Mouse (Mus musculus) neural tube, embryonic 11.5 days (tissue): ENCODE results near the gene Rnf216. TPM values are rescaled to one million over a fixed set of nuclear protein-coding genes. Genes with fewer than 3 reads are reported as not detected.

ENCODE experiments used
- ATAC-seq: fragments of 200-750 bp; cut with Nextera tagmentation; 2 replicates; pipeline ENCODE4 v1.8.0; 2017; ENCODE audit warnings: moderate number of reproducible peaks, mild to moderate bottlenecking, moderate TSS enrichment, moderate library complexity; ENCODE audit not compliant: insufficient read depth, low FRiP score, low TSS enrichment
- DNase-seq: peaks from one replicate; pipeline ENCODE4 v3.0.0-alpha.2; 2015; ENCODE audit warnings: low spot score
- H3K27ac ChIP-seq: fragments of 300-500 bp; sonication (generic); 2 replicates; pipeline ENCODE4 v1.5.1; 2014; ENCODE audit warnings: low read depth, mild to moderate bottlenecking, low read length
- H3K27me3 ChIP-seq: fragments of 300-500 bp; sonication (generic); 2 replicates; pipeline ENCODE4 v1.6.1; 2014; ENCODE audit warnings: mild to moderate bottlenecking, low read length, mixed read lengths; ENCODE audit not compliant: control insufficient read depth, insufficient read depth
- H3K36me3 ChIP-seq: fragments of 300-500 bp; sonication (generic); 2 replicates; pipeline ENCODE4 v1.6.1; 2014; ENCODE audit warnings: mild to moderate bottlenecking, low read length, moderate library complexity, mixed read lengths; ENCODE audit not compliant: control insufficient read depth, insufficient read depth
- H3K4me1 ChIP-seq: fragments of 300-500 bp; sonication (generic); 2 replicates; pipeline ENCODE4 v1.6.1; 2014; ENCODE audit warnings: low read length, mixed read lengths; ENCODE audit not compliant: control insufficient read depth, insufficient read depth
- H3K4me2 ChIP-seq: fragments of 300-500 bp; sonication (generic); 2 replicates; pipeline ENCODE4 v1.6.1; 2014; ENCODE audit warnings: low read depth, mild to moderate bottlenecking, moderate library complexity
- H3K4me3 ChIP-seq: fragments of 300-500 bp; sonication (generic); 2 replicates; pipeline ENCODE4 v1.5.1; 2014; ENCODE audit warnings: low read depth, low read length
- H3K9ac ChIP-seq: fragments of 300-500 bp; sonication (generic); 2 replicates; pipeline ENCODE4 v1.6.1; 2014; ENCODE audit warnings: mild to moderate bottlenecking, low read length
- H3K9me3 ChIP-seq: fragments of 300-500 bp; sonication (generic); 2 replicates; pipeline ENCODE4 v1.6.1; 2016; ENCODE audit warnings: low read length; ENCODE audit not compliant: control insufficient read depth
- WGBS: fragments of 180-500 bp; shearing (Covaris S2); extraction: QIAGEN DNeasy Blood & Tissue Kit; methylation state at CpG from one replicate; pipeline ENCODE4 v1.1.7; 2014; 5-methylcytosine and 5-hydroxymethylcytosine counted together
- polyA plus RNA-seq: library from polyadenylated mRNA; unstranded; fragments of >200 nt; fragmentation: Nextera tagmentation; extraction: Ambion mirVana; gene quantifications from 2 replicates; pipeline ENCODE4 v1.2.1, GENCODE M21; 2014

Rnf216 gene
- 30.6 and 31.5 TPM in 2 replicates for polyA plus RNA-seq

DNA sequence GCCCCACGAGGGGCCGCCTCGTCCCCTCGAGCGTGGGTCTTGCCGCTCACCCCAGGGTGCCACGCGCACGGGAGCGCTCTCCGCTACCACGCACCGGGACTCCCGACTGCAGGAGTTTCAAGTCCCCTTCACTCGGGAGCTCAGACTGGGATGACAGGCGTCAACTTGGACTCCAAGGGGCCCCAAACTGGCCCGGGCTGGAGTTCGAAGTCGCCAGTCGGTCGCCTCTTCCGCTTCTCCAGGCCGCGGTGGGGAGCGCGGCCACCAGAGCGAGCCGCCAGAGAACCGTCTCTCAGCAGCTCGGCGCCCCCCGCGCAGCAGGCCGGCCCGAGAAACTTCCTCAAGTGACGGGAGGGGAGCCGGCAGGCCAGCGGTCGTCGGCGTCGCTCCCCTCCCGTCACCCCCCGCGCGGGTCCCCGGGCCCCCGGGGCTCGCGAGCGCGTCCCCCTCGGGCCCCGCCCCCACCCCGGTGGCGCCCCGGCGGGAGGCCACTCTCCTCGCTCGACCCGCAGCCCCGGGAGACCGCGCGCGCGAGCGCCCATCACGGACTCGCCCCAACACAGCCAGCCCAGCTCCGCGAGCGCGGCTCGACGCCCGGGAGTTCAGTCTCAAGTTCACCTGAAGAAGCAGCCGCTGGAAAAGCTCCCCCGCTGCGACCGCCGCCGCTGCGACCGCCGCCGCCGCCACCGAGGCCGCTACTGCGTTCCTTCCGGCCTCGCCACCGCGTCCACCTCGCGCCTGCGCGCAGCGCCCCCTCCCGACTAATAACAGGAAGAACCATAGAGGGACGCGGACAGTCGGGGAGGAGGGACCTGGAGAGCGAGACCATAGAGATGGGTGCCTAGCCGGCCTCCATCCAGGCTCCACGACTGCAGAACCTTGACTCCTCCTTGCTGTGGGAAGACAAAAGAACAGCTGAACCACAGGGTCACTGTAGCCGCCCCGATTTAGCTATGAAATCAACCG, at the start of gene Rnf216:
Rnf216 (minus strand) TSS at position 714 of the 966 bp plus-strand sequence.
- peak within 1 kb of the TSS; percentile 56 for H3K4me2 ChIP-seq
- peak; percentile 94 for ATAC-seq
- peak within 1 kb of the TSS; percentile 82 for H3K9ac ChIP-seq
- no peaks in the 10 kb centered on the region for H3K27me3 ChIP-seq
- no peaks in the 10 kb centered on the region for H3K4me1 ChIP-seq
- H3K9me3 ChIP-seq = no peaks in the 10 kb centered on the region
- H3K4me3 ChIP-seq = peak within 1 kb of the TSS; percentile 82
- no peaks in the 10 kb centered on the region for H3K36me3 ChIP-seq
- peak; percentile 94 for DNase-seq
- H3K27ac ChIP-seq = peak within 1 kb of the TSS; percentile 86
- WGBS = 1% methylated on average over 98 of the region's 110 CpGs

DNA sequence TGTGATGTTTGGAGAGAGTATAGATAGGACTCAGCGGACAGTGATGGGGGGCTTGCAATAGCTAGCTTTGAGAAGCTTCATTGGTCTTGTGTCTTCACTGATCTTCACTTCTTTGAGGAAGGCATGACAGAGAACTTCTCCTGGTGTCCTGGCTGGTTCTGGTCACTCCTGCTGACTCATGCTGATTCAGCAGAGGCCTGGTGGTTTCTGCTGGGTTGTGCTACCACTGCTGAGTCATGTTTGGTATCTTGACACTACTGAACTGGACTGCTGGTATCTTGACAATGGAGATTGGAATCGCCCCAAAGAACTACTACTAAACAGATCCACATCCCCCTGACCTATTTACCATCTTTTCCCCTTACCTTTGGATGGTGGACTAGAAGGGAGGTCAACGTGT, 42.7 kb upstream of the Rnf216 start:
- H3K27ac ChIP-seq = no peak overlapping the region
- ATAC-seq = no peak
- peaks cover 24% of the 10 kb centered on the region for H3K27me3 ChIP-seq
- no peak for DNase-seq
- no peaks in the 10 kb centered on the region for H3K4me1 ChIP-seq
- H3K4me2 ChIP-seq = no peak overlapping the region
- 89% methylated on average over 3 of the region's 3 CpGs for WGBS
- H3K36me3 ChIP-seq = no peaks in the 10 kb centered on the region
- no peak overlapping the region for H3K9ac ChIP-seq
- H3K9me3 ChIP-seq = no peaks in the 10 kb centered on the region
- H3K4me3 ChIP-seq = no peak overlapping the region

DNA sequence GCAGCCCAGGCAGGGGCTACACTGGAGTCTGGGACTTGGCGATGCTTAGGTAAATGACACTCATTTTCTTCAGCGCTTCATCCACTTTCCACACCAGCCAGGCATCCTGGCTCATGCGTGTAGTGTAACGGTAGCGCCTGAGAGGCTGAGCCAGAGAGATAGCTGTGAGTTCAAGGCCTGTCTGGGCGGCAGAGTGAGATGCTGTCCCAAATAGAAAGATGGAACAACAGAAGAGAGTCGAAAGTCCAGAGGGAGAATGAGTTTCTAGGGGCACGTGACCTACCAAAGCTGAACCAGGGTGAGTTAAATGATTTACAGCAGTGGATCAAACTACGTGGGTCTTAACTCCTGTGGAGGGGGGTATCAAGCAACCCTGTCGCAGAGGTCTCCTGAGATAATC, 41.0 kb upstream of the Rnf216 start:
- Histone ChIP-seq H3K9me3 (no peaks in the 10 kb centered on the region), H3K9ac (no peak overlapping the region), H3K4me3 (no peak overlapping the region), H3K4me2 (no peak overlapping the region), H3K4me1 (no peaks in the 10 kb centered on the region), H3K27ac (no peak overlapping the region), H3K27me3 (peaks cover 20% of the 10 kb centered on the region), H3K36me3 (no peaks in the 10 kb centered on the region)
- no peak for DNase-seq
- WGBS = 89% methylated on average over 10 of the region's 10 CpGs
- ATAC-seq = no peak

DNA sequence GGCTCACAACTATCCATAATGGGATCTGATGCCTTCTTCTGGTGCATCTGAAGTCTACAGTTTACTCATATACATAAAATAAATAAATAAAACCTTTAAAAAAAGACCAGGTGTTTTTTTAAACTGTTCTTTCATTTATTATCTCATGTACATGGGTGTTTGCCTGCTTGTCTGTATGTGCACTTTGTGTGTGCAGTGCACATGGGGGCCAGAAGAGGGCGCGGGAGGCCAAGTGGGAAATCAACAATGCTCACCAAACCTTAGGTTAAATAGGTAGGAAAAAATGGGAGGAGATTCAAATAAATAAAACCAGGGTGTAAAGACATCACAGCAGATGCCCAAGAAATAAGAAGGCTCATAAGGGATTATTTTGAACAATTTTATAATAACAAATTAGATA, 37.2 kb upstream of the Rnf216 start:
- 89% methylated on average over 2 of the region's 2 CpGs for WGBS
- H3K4me1 ChIP-seq = no peaks in the 10 kb centered on the region
- no peak for DNase-seq
- no peaks in the 10 kb centered on the region for H3K9me3 ChIP-seq
- H3K36me3 ChIP-seq = no peaks in the 10 kb centered on the region
- no peak overlapping the region for H3K4me2 ChIP-seq
- H3K27me3 ChIP-seq = no peaks in the 10 kb centered on the region
- ATAC-seq = no peak
- H3K4me3 ChIP-seq = no peak overlapping the region
- H3K27ac ChIP-seq = no peak overlapping the region
- no peak overlapping the region for H3K9ac ChIP-seq

DNA sequence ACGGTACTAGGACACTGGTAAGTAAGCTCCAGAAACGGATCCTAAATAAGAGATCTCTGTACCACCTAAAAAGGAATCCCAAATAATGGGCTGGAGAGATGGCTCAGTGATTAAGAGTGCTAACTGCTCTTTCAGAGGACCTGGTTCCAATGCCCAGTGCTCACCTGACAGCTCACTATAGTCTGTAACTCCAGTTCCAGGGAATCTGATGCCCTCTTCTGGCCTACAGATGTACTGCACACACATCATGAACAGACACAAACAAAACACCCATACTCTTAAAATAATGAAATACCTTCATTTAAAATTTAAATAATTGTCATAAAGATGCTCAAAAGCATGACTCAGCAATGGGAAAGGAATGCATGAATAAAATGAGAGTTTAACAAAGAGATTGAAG, 36.7 kb upstream of the Rnf216 start:
- Histone ChIP-seq H3K9ac (no peak overlapping the region), H3K4me3 (no peak overlapping the region), H3K36me3 (no peaks in the 10 kb centered on the region), H3K4me1 (no peaks in the 10 kb centered on the region), H3K27ac (no peak overlapping the region), H3K4me2 (no peak overlapping the region), H3K9me3 (no peaks in the 10 kb centered on the region), H3K27me3 (no peaks in the 10 kb centered on the region)
- no peak for ATAC-seq
- no peak for DNase-seq
- 87% methylated on average over 2 of the region's 2 CpGs for WGBS

DNA sequence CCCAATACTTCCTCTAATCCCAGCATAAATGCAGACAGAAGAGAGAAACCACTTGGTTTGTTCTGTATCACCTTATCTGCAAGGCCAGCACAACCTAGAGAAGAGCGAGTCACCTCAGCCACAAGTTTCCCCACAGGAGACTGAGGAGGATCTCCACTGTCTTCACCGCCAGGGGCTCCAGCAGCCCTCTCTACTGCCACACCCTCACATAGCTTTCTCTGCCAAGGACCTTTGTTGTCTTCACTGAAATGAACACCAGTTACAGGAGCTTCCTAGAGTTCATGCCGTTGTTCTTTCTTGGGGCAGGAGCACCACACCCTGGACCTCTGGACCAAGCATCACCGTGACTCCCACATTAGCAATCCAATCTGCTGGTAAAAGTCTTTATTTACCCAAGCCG, 35.9 kb upstream of the Rnf216 start:
- ATAC-seq = no peak
- 93% methylated on average over 5 of the region's 5 CpGs for WGBS

DNA sequence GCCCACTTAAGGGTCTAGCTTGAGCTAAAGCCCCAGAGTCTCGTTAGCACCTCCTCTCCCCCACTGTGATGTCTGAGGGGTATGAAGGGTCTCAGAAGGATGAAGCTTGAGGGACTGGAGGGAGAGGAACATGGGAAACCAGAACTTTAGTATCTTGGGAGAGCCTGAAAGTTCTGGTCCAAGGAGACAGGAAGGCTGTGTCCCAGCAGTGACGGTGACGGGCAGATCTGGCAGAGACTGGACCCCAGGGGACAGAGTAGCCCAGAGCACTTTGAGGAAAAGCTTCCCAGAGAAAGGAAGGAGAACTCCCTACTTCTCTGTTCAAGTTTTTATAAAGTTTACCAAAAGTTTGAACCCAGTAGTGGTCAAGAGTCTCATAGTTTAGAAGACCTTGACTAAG, 34.7 kb upstream of the Rnf216 start, which contains the start of gene Olfr718-ps1:
Olfr718-ps1 (minus strand) TSS at position 101 of the 400 bp plus-strand sequence.
- 76% methylated on average over 3 of the region's 3 CpGs for WGBS
- Histone ChIP-seq H3K4me2 (no peak within 1 kb of the TSS), H3K4me3 (no peak within 1 kb of the TSS), H3K4me1 (no peaks in the 10 kb centered on the region), H3K27me3 (no peaks in the 10 kb centered on the region), H3K27ac (no peak within 1 kb of the TSS), H3K9ac (no peak within 1 kb of the TSS), H3K9me3 (no peaks in the 10 kb centered on the region), H3K36me3 (no peaks in the 10 kb centered on the region)
- no peak for ATAC-seq
- DNase-seq = no peak

More for the DNA sequence above, 35.9 kb upstream of the Rnf216 start:
- Histone ChIP-seq H3K27ac (no peak overlapping the region), H3K27me3 (no peaks in the 10 kb centered on the region), H3K9me3 (no peaks in the 10 kb centered on the region), H3K4me1 (no peaks in the 10 kb centered on the region), H3K9ac (no peak overlapping the region), H3K36me3 (no peaks in the 10 kb centered on the region), H3K4me2 (no peak overlapping the region), H3K4me3 (no peak overlapping the region)
- no peak for DNase-seq

DNA sequence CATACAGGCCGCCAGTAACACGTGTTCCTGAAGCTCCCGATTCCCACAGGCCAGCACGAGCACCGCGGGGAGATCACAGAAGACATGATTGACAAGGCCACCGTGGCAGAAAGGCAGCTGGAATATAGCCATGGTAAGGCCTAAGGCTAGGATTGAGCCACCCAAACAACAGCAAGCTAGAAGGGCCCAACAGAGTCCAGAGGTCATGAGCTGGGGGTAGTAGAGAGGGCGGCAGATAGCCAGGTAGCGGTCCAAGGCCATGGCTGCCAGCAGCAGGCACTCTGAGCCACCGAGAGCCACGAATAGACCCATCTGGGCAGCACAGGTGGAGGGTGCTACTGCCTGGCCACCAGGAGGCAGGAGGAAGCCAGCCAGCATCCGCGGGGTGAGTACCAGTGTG, 24.8 kb upstream of the Rnf216 start:
- no peak overlapping the region for H3K4me3 ChIP-seq
- no peak for ATAC-seq
- 91% methylated on average over 13 of the region's 13 CpGs for WGBS

DNA sequence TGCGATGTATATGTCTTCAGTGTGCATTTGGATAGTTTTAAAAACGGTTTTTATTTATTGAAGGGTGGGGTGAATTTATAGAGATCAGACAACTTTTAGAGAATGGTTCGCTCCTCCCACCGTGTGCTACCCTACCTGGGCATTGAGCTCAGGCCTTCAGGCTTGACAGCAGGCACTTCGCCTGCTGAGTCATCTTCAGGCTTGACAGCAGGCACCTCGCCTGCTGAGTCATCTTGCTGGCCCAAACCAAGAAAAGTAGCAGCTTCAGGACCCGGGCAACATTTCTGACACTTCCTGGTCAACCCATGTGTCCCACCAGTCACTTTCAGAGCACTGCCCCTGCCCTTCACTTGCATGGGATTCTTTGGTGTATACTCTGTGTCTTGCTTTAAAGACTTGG, 22.2 kb upstream of the Rnf216 start:
- Histone ChIP-seq H3K27ac (no peak overlapping the region), H3K36me3 (no peaks in the 10 kb centered on the region), H3K9ac (no peak overlapping the region), H3K27me3 (no peaks in the 10 kb centered on the region), H3K4me2 (no peak overlapping the region), H3K4me1 (no peaks in the 10 kb centered on the region), H3K4me3 (no peak overlapping the region), H3K9me3 (no peaks in the 10 kb centered on the region)
- 90% methylated on average over 7 of the region's 7 CpGs for WGBS
- no peak for DNase-seq
- no peak for ATAC-seq

More for the DNA sequence above, 24.8 kb upstream of the Rnf216 start:
- no peak for DNase-seq
- no peaks in the 10 kb centered on the region for H3K36me3 ChIP-seq
- H3K9ac ChIP-seq = no peak overlapping the region
- no peaks in the 10 kb centered on the region for H3K9me3 ChIP-seq
- H3K27me3 ChIP-seq = no peaks in the 10 kb centered on the region
- H3K4me2 ChIP-seq = no peak overlapping the region
- H3K4me1 ChIP-seq = no peaks in the 10 kb centered on the region
- no peak overlapping the region for H3K27ac ChIP-seq
